Mouse (Mus musculus) heart, embryonic 13.5 days (tissue): ENCODE measurements around the gene Meltf. TPM values are rescaled to one million over a fixed set of nuclear protein-coding genes. Genes with fewer than 3 reads are reported as not detected.

Source experiments
- ATAC-seq: fragments of 200-750 bp; cut with Nextera tagmentation; 2 replicates; pipeline ENCODE4 v1.8.0; 2017; ENCODE audit warnings: moderate TSS enrichment; ENCODE audit not compliant: insufficient number of reproducible peaks, low FRiP score, low TSS enrichment; ENCODE audit errors: extremely low read depth
- H3K27ac ChIP-seq: fragments of 300-500 bp; sonication (generic); replicated peaks from 2 replicates; pipeline ENCODE4 v1.5.1; 2015; ENCODE audit warnings: moderate library complexity, mild to moderate bottlenecking, inconsistent platforms
- H3K27me3 ChIP-seq: fragments of 300-500 bp; sonication (generic); replicated peaks from 2 replicates; pipeline ENCODE4 v1.6.1; 2015; ENCODE audit warnings: mild to moderate bottlenecking, inconsistent platforms
- H3K36me3 ChIP-seq: fragments of 300-500 bp; sonication (generic); 2 replicates; pipeline ENCODE4 v1.6.1; 2015; ENCODE audit warnings: mild to moderate bottlenecking, inconsistent platforms
- H3K4me1 ChIP-seq: fragments of 300-500 bp; sonication (generic); 2 replicates; pipeline ENCODE4 v1.6.1; 2015; ENCODE audit warnings: inconsistent platforms
- H3K4me2 ChIP-seq: fragments of 300-500 bp; sonication (generic); 2 replicates; pipeline ENCODE4 v1.6.1; 2015; ENCODE audit warnings: inconsistent platforms, mild to moderate bottlenecking, moderate library complexity
- H3K4me3 ChIP-seq: fragments of 300-500 bp; sonication (generic); 2 replicates; pipeline ENCODE4 v1.5.1; 2015; ENCODE audit warnings: moderate library complexity, mild to moderate bottlenecking, inconsistent platforms
- H3K9ac ChIP-seq: fragments of 300-500 bp; sonication (generic); 2 replicates; pipeline ENCODE4 v1.6.1; 2015; ENCODE audit warnings: inconsistent platforms, mild to moderate bottlenecking, moderate library complexity
- H3K9me3 ChIP-seq: fragments of 300-500 bp; sonication (generic); 2 replicates; pipeline ENCODE4 v1.6.1; 2016; ENCODE audit warnings: inconsistent platforms
- WGBS: fragments of 180-500 bp; shearing (Covaris S2); methylation state at CpG from one replicate; pipeline ENCODE4 v1.1.7; 2015; ENCODE audit warnings: mixed read lengths; 5-methylcytosine and 5-hydroxymethylcytosine counted together
- polyA plus RNA-seq: library from polyadenylated mRNA; unstranded; fragments of >200 nt; fragmentation: Nextera tagmentation; extraction: Ambion mirVana; gene quantifications from 2 replicates; pipeline ENCODE4 v1.2.1, GENCODE M21; 2015

The Meltf gene
- polyA plus RNA-seq, 1 experiment from 2014 or later, result 0.05 TPM

DNA sequence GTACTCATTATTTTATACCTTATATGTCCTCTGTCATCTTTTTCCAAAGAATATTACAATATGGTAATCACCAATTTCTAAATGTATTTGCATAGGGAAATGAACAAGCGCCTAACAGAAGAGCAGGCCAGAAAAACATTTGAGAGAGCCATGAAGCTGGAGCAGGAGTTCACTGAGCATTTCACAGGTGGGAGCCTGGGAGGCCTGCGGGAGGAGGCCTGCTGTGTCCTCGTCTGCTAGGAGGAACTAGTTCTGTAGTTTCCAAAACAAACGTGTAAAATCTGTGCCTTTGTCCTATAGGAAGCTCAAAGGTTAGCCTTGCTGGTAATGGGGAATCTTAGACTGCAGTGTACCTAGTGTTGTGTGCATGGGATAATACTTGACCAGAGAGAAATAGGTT, 10.9 kb upstream of the Meltf start:
- Histone ChIP-seq H3K9ac (no peak overlapping the region), H3K9me3 (no peaks in the 10 kb centered on the region), H3K36me3 (peaks cover 86% of the 10 kb centered on the region), H3K4me1 (peaks cover 5% of the 10 kb centered on the region; the same call in 1 of the 2 replicates), H3K27ac (peak overlapping the region; percentile 20; the same call in 1 of the 2 replicates), H3K4me2 (no peak overlapping the region), H3K27me3 (no peaks in the 10 kb centered on the region), H3K4me3 (no peak overlapping the region)
- 65% methylated on average over 4 of the region's 4 CpGs for WGBS
- no peak for ATAC-seq

DNA sequence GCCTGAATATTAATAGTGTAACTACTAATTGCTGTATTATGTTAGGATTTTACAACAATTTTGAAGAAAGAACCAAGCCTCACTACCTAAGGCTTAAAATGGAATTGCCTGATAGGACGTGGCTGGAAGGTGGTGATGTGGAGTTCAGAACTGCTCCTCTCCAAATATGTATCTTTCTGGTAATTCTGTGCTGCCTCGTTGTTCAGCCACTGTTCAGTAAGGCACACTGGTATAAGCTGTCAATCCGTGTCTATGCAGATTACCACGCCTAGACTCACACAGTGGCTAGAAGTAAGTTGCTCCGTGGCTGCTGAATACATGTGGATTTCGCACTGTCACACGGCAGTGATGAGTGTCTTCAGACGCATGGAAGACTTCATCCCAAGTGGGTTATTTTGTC, 4.9 kb upstream of the Meltf start:
- Histone ChIP-seq H3K9me3 (no peaks in the 10 kb centered on the region), H3K4me3 (no peak overlapping the region), H3K4me2 (no peak overlapping the region), H3K27ac (no peak overlapping the region), H3K27me3 (no peaks in the 10 kb centered on the region), H3K36me3 (peaks cover 57% of the 10 kb centered on the region), H3K9ac (no peak overlapping the region), H3K4me1 (peaks cover 8% of the 10 kb centered on the region)
- no peak for ATAC-seq
- 88% methylated on average over 8 of the region's 8 CpGs for WGBS

GRCm38 (mm10) chr16:31875391-31875790, 3.2 kb upstream of the Meltf start:
- no peak overlapping the region for H3K9ac ChIP-seq
- peaks cover 9% of the 10 kb centered on the region for H3K27me3 ChIP-seq
- H3K9me3 ChIP-seq, result no peaks in the 10 kb centered on the region
- peaks cover 12% of the 10 kb centered on the region for H3K4me1 ChIP-seq
- no peak overlapping the region for H3K4me3 ChIP-seq
- H3K4me2 ChIP-seq, result no peak overlapping the region
- no peak overlapping the region for H3K27ac ChIP-seq
- H3K36me3 ChIP-seq, result peaks cover 40% of the 10 kb centered on the region
- 86% methylated on average over 4 of the region's 4 CpGs for WGBS
- ATAC-seq, result no peak

GRCm38 (mm10) chr16:31876386-31876785, 2.2 kb upstream of the Meltf start:
- peaks cover 30% of the 10 kb centered on the region for H3K36me3 ChIP-seq
- no peak overlapping the region for H3K27ac ChIP-seq
- H3K4me3 ChIP-seq, result no peak overlapping the region
- peaks cover 12% of the 10 kb centered on the region for H3K4me1 ChIP-seq
- H3K27me3 ChIP-seq, result peaks cover 9% of the 10 kb centered on the region
- no peak for ATAC-seq
- no peak overlapping the region for H3K4me2 ChIP-seq
- no peak overlapping the region for H3K9ac ChIP-seq
- 56% methylated on average over 10 of the region's 10 CpGs for WGBS
- no peaks in the 10 kb centered on the region for H3K9me3 ChIP-seq

DNA sequence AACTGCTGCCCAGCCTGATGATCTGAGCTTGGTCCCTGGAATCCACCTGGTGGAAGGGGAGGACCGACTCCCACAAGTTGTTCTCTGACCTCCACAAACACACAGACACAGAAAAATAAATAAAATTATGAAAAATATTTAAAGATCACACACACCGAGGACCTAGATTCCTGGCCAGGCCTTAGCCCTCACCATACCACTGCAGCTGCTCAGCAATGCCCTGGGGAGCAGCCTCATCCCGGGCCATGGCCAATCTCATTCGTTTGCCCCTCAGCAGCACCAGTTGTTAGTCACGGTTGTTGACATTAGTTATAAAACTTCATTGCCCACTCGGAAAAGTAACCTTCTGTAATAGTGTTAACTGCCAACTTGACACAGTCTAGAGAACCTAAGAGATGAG, 558 bp upstream of the Meltf start:
- 72% methylated on average over 6 of the region's 6 CpGs for WGBS
- no peak for ATAC-seq
- Histone ChIP-seq H3K27ac (no peak overlapping the region), H3K9me3 (no peaks in the 10 kb centered on the region), H3K9ac (no peak overlapping the region), H3K36me3 (peaks cover 18% of the 10 kb centered on the region), H3K4me1 (peaks cover 21% of the 10 kb centered on the region), H3K27me3 (peaks cover 15% of the 10 kb centered on the region), H3K4me2 (no peak overlapping the region), H3K4me3 (no peak overlapping the region)

GRCm38 (mm10) chr16:31880146-31880840, 1.7 kb downstream of the Meltf start:
- Histone ChIP-seq H3K36me3 (no peaks in the 10 kb centered on the region), H3K4me2 (no peak overlapping the region), H3K27ac (no peak overlapping the region), H3K9me3 (no peaks in the 10 kb centered on the region), H3K4me1 (peaks cover 33% of the 10 kb centered on the region), H3K27me3 (peaks cover 36% of the 10 kb centered on the region), H3K4me3 (no peak overlapping the region), H3K9ac (no peak overlapping the region)
- WGBS, result 75% methylated on average over 8 of the region's 8 CpGs
- ATAC-seq, result no peak

DNA sequence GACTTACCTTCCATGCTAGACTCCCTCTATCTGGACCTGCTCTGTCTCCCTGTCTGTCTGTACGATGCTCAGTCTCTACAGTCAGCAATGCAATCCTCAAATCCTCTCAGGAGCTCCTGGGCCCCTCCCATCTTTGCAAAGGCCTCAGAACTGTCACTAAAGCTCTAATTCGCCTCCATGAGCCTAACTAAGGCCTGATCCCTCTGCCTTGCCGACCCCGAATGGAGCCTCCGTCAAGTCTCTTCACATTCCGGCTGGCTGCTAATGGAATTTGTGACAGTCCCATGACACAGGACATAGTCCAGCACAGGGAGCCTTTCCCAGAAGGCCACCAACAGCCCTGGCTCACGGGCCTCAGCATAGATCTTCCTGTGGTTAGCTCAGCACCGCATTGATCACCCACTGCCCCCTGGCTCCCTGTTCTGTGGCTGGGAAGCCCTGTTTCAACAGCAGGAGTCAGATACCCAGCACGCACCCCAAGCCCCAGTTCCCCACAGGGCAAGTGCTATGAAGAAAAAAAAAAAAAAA, 3.8 kb downstream of the Meltf start:
- WGBS, result 52% methylated on average over 9 of the region's 9 CpGs
- H3K4me1 ChIP-seq, result peaks cover 26% of the 10 kb centered on the region
- no peak for ATAC-seq
- H3K9ac ChIP-seq, result no peak overlapping the region
- H3K9me3 ChIP-seq, result no peaks in the 10 kb centered on the region
- H3K27me3 ChIP-seq, result peaks cover 41% of the 10 kb centered on the region
- H3K27ac ChIP-seq, result no peak overlapping the region
- no peak overlapping the region for H3K4me3 ChIP-seq
- H3K36me3 ChIP-seq, result no peaks in the 10 kb centered on the region
- H3K4me2 ChIP-seq, result no peak overlapping the region

GRCm38 (mm10) chr16:31883302-31883701, 4.7 kb downstream of the Meltf start:
- Histone ChIP-seq H3K9ac (no peak overlapping the region), H3K36me3 (no peaks in the 10 kb centered on the region), H3K4me2 (peak overlapping the region; percentile 42), H3K4me3 (no peak overlapping the region), H3K27me3 (peaks cover 41% of the 10 kb centered on the region), H3K27ac (no peak overlapping the region), H3K4me1 (peaks cover 26% of the 10 kb centered on the region), H3K9me3 (no peaks in the 10 kb centered on the region)
- no peak for ATAC-seq
- WGBS, result 60% methylated on average over 14 of the region's 14 CpGs

DNA sequence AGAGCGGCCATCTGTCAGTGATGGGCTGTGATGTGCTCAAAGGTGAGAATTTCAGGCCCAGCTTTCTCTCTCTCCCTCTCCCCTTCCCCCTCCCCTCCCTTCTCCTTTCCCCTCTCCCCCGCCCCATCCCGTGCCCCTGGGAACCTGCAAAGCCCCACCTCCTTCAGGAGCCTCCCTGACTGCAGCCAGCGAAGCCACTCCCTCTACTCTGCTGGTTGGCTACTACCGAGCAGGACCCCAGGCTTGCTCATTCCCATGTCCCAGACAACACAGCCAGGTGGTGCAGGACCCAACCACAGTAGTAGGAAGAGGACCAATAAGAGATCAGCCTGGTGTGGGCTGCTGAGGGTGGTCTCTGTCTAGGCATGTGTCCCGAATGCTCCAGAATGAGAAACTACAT, 5.3 kb downstream of the Meltf start:
- 15% methylated on average over 6 of the region's 6 CpGs for WGBS
- Histone ChIP-seq H3K4me3 (no peak overlapping the region), H3K4me2 (peak overlapping the region; percentile 42)

GRCm38 (mm10) chr16:31890907-31891306, 12.3 kb downstream of the Meltf start:
- H3K4me1 ChIP-seq, result peaks cover 4% of the 10 kb centered on the region; the same call in 1 of the 2 replicates
- H3K9ac ChIP-seq, result no peak overlapping the region
- ATAC-seq, result no peak
- no peaks in the 10 kb centered on the region for H3K9me3 ChIP-seq
- H3K4me3 ChIP-seq, result no peak overlapping the region
- WGBS, result 77% methylated on average over 7 of the region's 7 CpGs
- H3K4me2 ChIP-seq, result no peak overlapping the region
- no peak overlapping the region for H3K27ac ChIP-seq
- H3K36me3 ChIP-seq, result no peaks in the 10 kb centered on the region
- peaks cover 3% of the 10 kb centered on the region; the same call in 1 of the 2 replicates for H3K27me3 ChIP-seq

More for the DNA sequence above, 5.3 kb downstream of the Meltf start:
- peak overlapping the region; percentile 14; the same call in 1 of the 2 replicates for H3K9ac ChIP-seq
- H3K27ac ChIP-seq, result no peak overlapping the region
- ATAC-seq, result no peak
- H3K36me3 ChIP-seq, result no peaks in the 10 kb centered on the region
- peaks cover 23% of the 10 kb centered on the region for H3K4me1 ChIP-seq
- peaks cover 40% of the 10 kb centered on the region for H3K27me3 ChIP-seq
- H3K9me3 ChIP-seq, result no peaks in the 10 kb centered on the region

GRCm38 (mm10) chr16:31893396-31894141, 15.0 kb downstream of the Meltf start:
- no peak for ATAC-seq

More at GRCm38 (mm10) chr16:31893396-31894141, 15.0 kb downstream of the Meltf start:
- WGBS, result 70% methylated on average over 5 of the region's 5 CpGs
- Histone ChIP-seq H3K4me3 (no peak overlapping the region), H3K27ac (no peak overlapping the region), H3K36me3 (no peaks in the 10 kb centered on the region), H3K4me1 (peaks cover 18% of the 10 kb centered on the region), H3K27me3 (0 out of 2 replicates have a peak, but pooled peaks cover 8% of the 10 kb centered on the region), H3K9ac (no peak overlapping the region), H3K9me3 (no peaks in the 10 kb centered on the region), H3K4me2 (no peak overlapping the region)
